Mouse (Mus musculus) gastrocnemius, adult 2 months (tissue): ENCODE data around the gene Sptssa. TPM values are rescaled to one million over a fixed set of nuclear protein-coding genes. Genes with fewer than 3 reads are reported as not detected.

ENCODE experiments used
- DNase-seq: peaks from one replicate; pipeline ENCODE4 v3.0.0; 2022
- H3K27ac ChIP-seq: fragments of 200-600 bp; 2 replicates; pipeline ENCODE4 v1.8.1; 2022; ENCODE audit warnings: mild to moderate bottlenecking
- H3K4me3 ChIP-seq: fragments of 200-600 bp; 2 replicates; pipeline ENCODE4 v1.8.1; 2022; ENCODE audit warnings: mild to moderate bottlenecking, moderate library complexity
- CTCF ChIP-seq: fragments of 200-600 bp; IDR thresholded peaks from 2 replicates; pipeline ENCODE4 v1.8.1; 2022; ENCODE audit warnings: antibody characterized with exemption, mild to moderate bottlenecking, moderate library complexity
- intact Hi-C: fragments of 180-260 bp; cut with DNase I; formaldehyde crosslinking; loops from one replicate; pipeline ENCODE4 v1.15.1; 2025
- total RNA-seq, 2 experiments: library from RNA; stranded (reverse); gene quantifications; 2 replicates each; pipeline ENCODE4 v1.2.3; 2021

The Sptssa gene
- total RNA-seq, 2 experiments from 2014 or later = 13.7 to 20.3 TPM

DNA sequence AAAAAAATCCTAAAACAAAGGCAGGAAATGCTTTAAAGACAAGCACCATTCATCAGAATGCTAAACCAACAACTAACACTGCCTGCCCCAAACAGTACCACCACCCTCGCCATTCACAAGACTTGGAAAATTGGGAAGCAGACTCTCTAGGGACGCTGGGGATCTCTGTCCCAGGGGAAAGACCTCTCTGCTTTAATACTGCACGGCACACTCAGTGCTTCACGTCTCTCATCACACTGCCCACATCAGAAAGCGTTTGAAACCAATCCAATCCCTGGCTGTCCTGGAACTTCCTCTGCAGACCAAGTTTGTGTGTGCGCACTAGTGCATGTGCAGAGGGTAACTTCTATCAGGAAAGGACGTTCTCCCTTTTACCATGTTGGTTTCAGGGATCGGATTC, 4.6 kb downstream of the Sptssa start:
- Histone ChIP-seq H3K27ac (no peak overlapping the region), H3K4me3 (peak overlapping the region; percentile 28; the same call in 1 of the 2 replicates)
- intact Hi-C loops = no loop called here
- DNase-seq = no peak
- TF ChIP-seq CTCF = no peak

DNA sequence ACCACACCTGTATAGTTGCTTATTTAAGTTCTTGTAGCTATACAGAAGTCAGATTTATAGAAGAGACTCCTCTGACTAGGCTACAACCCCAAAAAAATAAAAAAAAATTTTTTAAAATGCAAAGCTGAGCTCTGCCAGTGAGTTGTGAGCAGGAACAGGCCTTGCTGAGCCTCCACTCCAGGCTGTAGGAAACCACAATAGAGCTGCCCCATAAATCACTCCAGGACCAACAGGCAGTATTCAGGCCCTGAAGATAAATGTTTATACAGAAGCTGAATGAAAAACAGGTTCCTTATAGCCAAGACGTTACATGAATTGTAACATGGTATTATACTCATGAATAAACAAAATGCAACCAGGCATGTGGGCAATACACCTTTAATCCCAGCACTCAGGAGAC, 5.2 kb downstream of the Sptssa start:
- H3K4me3 ChIP-seq = no peak overlapping the region
- DNase-seq = no peak
- TF ChIP-seq CTCF = no peak
- H3K27ac ChIP-seq = no peak overlapping the region
- intact Hi-C loops = no loop called here

DNA sequence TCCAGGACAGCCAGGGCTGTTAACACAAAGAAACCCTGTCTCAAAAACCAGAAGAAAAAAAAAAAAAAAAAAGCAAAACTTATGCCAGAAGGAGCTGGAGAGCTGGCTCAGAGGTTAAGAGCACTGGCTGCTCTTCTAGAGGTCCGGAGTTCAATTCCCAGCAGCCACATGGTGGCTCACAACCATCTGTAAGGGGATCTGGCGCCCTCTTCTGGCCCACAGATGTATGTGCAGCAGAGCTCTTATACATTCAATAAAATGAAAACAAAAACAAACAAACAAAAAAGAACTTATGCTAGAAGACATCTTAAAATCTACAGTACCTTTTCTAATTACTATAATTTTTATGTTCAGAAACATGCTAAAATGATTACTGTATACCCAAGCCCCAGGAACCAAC, 11.4 kb downstream of the Sptssa start:
- TF ChIP-seq CTCF = peak; percentile 40; the same call in 1 of the 2 replicates
- DNase-seq = no peak
- H3K4me3 ChIP-seq = no peak overlapping the region
- H3K27ac ChIP-seq = no peak overlapping the region
- intact Hi-C loops = no loop called here

DNA sequence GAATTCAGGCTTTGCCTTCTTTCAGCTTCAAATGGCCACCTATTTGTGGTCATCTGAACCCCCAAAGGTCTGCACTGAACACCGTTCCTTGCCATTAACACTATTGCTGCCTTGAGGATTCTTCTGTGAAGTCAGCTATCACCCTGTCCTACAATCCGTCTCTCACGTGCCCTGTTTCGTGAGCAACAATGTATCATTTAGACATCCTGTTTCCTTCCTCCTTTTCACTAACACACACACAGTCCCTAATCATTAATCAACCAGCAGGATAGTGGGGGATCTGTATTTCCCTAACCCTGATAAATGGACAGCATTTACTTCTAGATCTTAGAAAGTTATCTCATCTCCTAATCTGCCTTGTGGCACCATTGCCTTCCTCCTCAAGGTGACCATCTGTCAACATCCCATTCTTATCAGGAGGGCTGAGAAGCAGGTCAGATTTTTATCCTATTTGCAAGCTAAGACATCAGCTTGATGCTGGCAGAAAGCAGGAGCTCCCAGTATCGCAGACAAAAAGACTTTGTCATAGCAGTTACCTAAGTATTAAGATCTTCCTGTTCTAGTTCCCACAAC, 13.0 kb downstream of the Sptssa start:
- Histone ChIP-seq H3K27ac (no peak overlapping the region), H3K4me3 (no peak overlapping the region)
- no peak for DNase-seq
- intact Hi-C loops = no loop called here
- TF ChIP-seq CTCF = no peak

- TF ChIP-seq CTCF = no peak
These were observed 15.0 kb downstream of the Sptssa start for GRCm38 (mm10) chr12:54641374-54641773.

GRCm38 (mm10) chr12:54640259-54640658, 16.1 kb downstream of the Sptssa start:
- intact Hi-C loops = no loop called here
- no peak for TF ChIP-seq CTCF
- DNase-seq = no peak
- Histone ChIP-seq H3K27ac (peak overlapping the region; percentile 67), H3K4me3 (no peak overlapping the region)

More at GRCm38 (mm10) chr12:54641374-54641773, 15.0 kb downstream of the Sptssa start:
- no peak for DNase-seq
- no peak overlapping the region for H3K4me3 ChIP-seq
- intact Hi-C loops = no loop called here
- no peak overlapping the region for H3K27ac ChIP-seq

- intact Hi-C loops = no loop called here
These were observed 19.3 kb downstream of the Sptssa start for GRCm38 (mm10) chr12:54637033-54637432.

DNA sequence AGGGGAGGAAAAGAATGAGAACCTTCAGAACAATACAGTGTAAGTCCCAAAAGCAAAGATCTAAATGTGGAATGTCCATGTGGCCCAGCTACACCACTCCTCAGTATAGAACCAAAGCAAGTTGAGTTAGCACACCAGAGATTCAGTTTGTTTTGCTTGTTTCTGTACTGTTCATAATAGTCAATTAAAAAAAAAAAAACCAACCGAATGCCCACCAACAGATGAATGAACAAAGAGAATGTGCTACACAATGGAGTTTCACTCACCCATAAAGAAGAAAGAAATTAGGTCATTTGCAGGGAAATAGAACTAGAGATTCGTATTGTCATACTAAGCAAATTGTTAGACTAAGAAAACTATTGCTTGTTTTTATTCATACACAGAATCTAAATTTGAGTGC, 24.2 kb downstream of the Sptssa start:
- Histone ChIP-seq H3K27ac (no peak overlapping the region), H3K4me3 (no peak overlapping the region)
- no peak for DNase-seq
- no peak for TF ChIP-seq CTCF
- intact Hi-C loops = no loop called here

More at GRCm38 (mm10) chr12:54637033-54637432, 19.3 kb downstream of the Sptssa start:
- no peak for DNase-seq
- no peak overlapping the region for H3K27ac ChIP-seq
- H3K4me3 ChIP-seq = no peak overlapping the region
- TF ChIP-seq CTCF = no peak

GRCm38 (mm10) chr12:54621942-54622341, 34.4 kb downstream of the Sptssa start:
- intact Hi-C loops = no loop called here
- no peak for TF ChIP-seq CTCF

GRCm38 (mm10) chr12:54620042-54620705, 36.2 kb downstream of the Sptssa start:
- DNase-seq = no peak
- no peak overlapping the region for H3K27ac ChIP-seq
- no peak for TF ChIP-seq CTCF
- intact Hi-C loops = no loop called here
- H3K4me3 ChIP-seq = no peak overlapping the region

More at GRCm38 (mm10) chr12:54621942-54622341, 34.4 kb downstream of the Sptssa start:
- no peak overlapping the region for H3K27ac ChIP-seq
- H3K4me3 ChIP-seq = no peak overlapping the region
- DNase-seq = no peak

DNA sequence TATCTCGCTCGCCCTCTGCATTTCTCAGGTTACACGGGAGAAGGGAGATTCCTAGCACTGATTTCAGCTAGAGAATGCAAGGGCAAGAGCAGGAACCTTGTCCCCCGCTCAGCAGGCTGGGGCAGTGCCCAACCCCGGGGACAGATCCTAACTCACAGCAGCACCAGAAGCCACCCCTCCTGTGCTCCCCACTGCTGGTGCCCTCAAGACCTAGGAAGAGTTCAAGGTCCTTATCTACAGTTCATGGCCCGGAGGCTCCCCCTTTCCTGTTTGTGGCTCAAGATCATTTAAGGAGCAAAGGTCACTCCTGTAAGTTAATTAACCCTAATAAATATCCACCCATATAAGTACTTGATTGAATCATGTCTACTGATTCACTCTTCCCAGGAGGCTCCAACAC, 47.4 kb downstream of the Sptssa start:
- no peak for DNase-seq

GRCm38 (mm10) chr12:54605203-54605602, 51.2 kb downstream of the Sptssa start:
- Histone ChIP-seq H3K4me3 (no peak overlapping the region), H3K27ac (no peak overlapping the region)
- TF ChIP-seq CTCF = no peak
- no peak for DNase-seq
- intact Hi-C loops = no loop called here

More for the DNA sequence above, 47.4 kb downstream of the Sptssa start:
- TF ChIP-seq CTCF = no peak
- H3K4me3 ChIP-seq = no peak overlapping the region
- intact Hi-C loops = no loop called here
- no peak overlapping the region for H3K27ac ChIP-seq

DNA sequence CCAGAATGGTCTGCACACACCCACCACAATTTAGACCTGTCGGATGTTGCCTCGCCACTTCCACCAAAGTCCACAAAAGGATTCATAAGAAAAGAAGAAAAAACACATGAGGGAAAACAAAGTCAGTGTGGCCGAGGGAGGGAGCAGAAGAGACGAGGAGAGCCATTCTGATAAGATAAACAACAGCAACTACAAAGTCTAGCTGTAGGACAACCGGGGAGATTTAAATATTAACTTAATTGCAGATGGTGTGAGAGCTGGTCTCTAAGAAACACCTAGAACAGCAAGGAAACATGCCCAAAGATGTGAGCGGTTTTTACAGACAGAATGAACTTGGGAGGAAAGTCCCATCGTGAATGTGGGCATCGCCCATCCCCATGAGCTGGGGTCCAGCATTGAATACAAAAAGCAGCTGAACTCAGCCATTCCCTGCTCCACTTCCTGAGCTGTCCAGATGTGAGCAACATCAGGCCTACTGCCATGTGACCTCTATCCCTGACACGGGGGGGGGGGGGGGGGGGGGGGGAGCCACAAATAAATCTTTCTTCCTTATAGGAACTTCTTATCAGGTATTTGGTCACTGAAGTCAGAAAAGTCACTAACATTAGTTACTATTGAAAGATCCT, 52.7 kb downstream of the Sptssa start:
- no peak for TF ChIP-seq CTCF
- Histone ChIP-seq H3K27ac (no peak overlapping the region), H3K4me3 (no peak overlapping the region)
- intact Hi-C loops = no loop called here
- DNase-seq = no peak
